Mouse (Mus musculus) gastrocnemius, adult 2 months (tissue): ENCODE results near the gene Stra6. TPM values are rescaled to one million over a fixed set of nuclear protein-coding genes. Genes with fewer than 3 reads are reported as not detected.

Experiments
- DNase-seq: peaks from one replicate; pipeline ENCODE4 v3.0.0; 2022
- H3K27ac ChIP-seq: fragments of 200-600 bp; 2 replicates; pipeline ENCODE4 v1.8.1; 2022; ENCODE audit warnings: mild to moderate bottlenecking
- H3K4me3 ChIP-seq: fragments of 200-600 bp; 2 replicates; pipeline ENCODE4 v1.8.1; 2022; ENCODE audit warnings: mild to moderate bottlenecking, moderate library complexity
- CTCF ChIP-seq: fragments of 200-600 bp; IDR thresholded peaks from 2 replicates; pipeline ENCODE4 v1.8.1; 2022; ENCODE audit warnings: antibody characterized with exemption, mild to moderate bottlenecking, moderate library complexity
- intact Hi-C: fragments of 180-260 bp; cut with DNase I; formaldehyde crosslinking; loops from one replicate; pipeline ENCODE4 v1.15.1; 2025
- total RNA-seq, 2 experiments: library from RNA; stranded (reverse); gene quantifications; 2 replicates each; pipeline ENCODE4 v1.2.3; 2021

The Stra6 gene
- total RNA-seq, 2 experiments from 2014 or later: 0.13 to 0.31 TPM

DNA sequence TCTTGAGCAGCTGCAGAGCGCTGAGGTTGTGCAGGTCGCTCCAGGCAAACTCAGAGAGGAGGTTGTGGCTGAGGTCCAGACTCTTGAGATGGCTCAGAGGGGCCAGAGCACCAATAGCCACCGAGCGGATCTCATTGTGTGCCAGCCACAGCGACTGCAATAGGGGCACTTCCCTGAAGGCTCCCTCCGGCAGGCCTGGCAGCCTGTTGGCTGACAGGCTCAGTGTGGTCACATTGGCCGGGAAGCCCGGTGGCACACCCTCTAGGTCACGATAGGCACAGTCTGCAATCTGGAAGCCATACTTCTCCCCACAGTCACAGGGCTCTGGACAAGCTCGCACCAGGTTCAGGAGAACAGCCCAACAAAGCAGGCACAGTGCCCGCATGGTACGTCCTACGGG is 94.2 kb downstream of the Stra6 start:
- Histone ChIP-seq H3K27ac (peak overlapping the region; percentile 85), H3K4me3 (peak overlapping the region; percentile 63)
- no peak for TF ChIP-seq CTCF
- DNase-seq: peak; percentile 42
- intact Hi-C loops: no loop called here

DNA sequence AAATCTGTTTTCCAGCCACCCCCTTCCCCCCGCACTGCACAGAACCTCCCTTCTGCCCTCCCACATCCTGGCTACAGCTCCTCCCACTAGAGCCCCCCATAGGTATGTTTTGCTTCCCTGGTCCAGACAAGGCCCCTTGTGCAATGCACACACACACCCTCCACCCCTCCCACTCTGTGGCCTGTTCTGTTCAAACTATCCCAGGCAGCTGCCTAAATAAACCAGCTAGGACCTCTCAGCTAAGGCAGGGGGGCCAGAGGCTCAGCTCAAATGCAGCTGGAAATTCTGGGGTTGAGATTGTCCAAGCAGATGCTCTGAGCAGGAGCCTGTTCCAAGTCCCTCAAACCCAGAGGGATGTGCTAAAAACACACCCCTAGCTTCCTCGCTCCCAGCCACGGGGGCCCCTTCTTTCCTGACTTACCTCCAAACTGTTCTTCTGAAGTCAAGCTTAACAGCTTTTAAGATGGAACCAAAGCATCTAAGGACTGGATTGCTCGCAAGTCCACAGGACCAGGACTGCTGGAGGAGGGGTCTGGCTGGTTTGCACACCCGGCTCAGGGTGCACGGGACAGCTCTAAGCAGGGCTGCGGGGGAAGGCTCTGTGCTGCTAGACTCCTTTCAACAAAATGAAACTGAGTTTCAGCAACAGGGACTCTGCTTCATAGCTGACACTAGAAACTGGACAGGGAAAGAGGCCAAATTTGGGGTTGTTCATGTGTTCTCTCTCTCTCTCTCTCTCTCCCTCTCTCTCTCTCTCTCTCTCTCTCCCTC is 95.1 kb downstream of the Stra6 start:
- Histone ChIP-seq H3K4me3 (peak overlapping the region; percentile 63), H3K27ac (peak overlapping the region; percentile 85)
- TF ChIP-seq CTCF: no peak
- peak; percentile 76 for DNase-seq
- intact Hi-C loops: no loop called here

DNA sequence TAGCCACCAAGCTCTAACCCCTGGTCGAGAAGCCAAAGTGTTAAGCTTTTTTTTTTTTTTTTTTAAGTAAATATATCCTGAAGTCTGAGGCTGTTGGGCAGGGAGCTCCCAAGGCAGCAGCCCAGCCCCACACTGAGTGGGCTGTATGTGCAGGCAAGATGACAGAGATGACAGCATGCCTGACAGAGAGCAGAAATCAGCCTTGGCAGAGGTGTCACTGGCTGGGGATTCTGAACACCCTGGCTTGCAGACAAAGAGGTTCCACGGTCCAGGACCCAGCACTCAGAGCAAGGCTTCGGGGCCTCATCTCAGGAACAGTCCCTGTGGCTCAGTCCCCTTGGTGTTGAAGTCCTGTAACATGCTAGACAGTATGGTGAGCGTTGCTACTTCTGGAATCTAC is 96.3 kb downstream of the Stra6 start:
- Histone ChIP-seq H3K27ac (peak overlapping the region; percentile 85), H3K4me3 (no peak overlapping the region)
- intact Hi-C loops: no loop called here
- no peak for TF ChIP-seq CTCF
- DNase-seq: peak; percentile 52

DNA sequence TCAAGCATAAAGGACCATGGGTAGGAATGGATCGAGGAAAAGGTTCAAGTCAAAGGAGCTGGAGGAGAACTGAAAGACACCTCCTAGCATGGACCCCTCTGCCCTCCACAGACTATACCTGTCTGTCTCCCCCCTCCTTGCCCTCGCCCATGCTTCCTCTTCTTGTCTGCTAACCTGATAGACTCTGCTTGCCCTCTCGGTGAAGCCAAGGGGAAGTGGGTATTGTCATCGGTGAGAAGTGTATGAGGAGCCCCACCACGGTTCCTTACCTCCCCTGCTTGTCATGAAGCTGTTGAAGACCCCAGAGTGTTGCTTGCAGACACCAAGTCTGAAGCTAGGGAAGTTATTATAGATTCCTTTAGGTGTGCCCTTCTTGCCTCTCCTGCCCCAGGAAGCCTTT is 96.7 kb downstream of the Stra6 start:
- peak overlapping the region; percentile 85; the same call in 1 of the 2 replicates for H3K27ac ChIP-seq
- intact Hi-C loops: no loop called here
- no peak for DNase-seq
- H3K4me3 ChIP-seq: no peak overlapping the region
- no peak for TF ChIP-seq CTCF

DNA sequence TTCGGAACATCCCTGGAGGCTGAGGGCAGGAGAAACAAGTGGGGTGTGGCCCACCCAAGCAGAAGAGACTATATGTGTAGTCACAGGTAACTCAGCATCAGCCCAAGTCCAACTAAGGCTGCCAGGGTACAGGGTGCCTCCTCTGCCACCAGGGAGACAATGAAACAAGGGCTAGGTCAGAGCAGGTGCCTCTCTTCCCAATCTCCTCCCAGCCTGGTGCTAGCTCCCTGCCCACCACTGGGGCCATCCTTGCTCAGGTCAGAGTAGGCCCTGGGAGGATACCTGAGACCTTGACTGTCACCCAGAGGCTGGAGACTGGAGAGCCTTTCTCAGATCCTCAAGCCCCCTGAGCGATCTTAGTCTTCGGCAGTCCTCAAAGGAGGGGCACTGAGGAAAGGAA is 98.6 kb downstream of the Stra6 start:
- no peak for TF ChIP-seq CTCF
- no peak overlapping the region for H3K27ac ChIP-seq
- H3K4me3 ChIP-seq: no peak overlapping the region
- DNase-seq: no peak
- intact Hi-C loops: no loop called here

DNA sequence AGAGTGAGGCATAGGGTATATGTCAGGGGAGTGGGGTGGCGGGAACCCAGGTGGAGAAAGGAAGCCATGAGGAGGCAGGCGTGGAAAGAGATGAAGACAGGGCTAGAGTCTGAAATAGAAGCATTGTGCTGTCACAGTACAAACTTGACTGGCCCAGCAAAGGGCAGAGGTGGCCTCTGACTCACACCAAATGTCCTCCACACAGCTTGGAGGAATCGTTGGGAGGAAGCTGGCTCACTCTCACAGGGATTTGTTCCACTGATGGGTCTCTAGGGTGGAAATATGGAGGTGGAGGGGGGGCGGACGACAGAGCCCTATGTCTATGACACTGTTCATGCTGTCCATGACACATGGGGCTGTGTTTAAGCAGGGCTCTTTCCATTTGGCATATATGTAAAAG is 99.6 kb downstream of the Stra6 start:
- Histone ChIP-seq H3K4me3 (no peak overlapping the region), H3K27ac (no peak overlapping the region)
- no peak for DNase-seq
- intact Hi-C loops: no loop called here
- TF ChIP-seq CTCF: no peak

DNA sequence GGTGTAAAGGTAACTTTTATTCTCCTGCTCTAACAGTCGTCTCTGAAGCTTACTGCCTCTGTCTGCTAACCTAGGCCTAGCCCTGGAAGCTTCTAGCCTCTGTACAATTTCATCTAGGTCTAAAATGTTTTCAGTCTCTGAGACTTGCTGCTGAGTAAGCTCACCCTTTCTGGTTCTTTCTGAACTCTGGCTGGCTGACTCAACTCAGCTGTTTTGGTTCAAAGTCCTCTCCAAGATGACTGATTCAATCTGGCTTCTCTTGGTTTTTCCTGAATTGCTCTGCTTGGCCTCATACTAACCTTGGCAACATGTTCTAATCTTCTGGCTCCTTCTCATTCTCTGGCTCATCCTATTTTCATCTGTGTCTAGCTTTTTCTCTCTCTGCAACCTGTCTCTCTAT is 102.2 kb downstream of the Stra6 start:
- Histone ChIP-seq H3K27ac (no peak overlapping the region), H3K4me3 (no peak overlapping the region)
- intact Hi-C loops: no loop called here
- DNase-seq: no peak
- TF ChIP-seq CTCF: no peak

DNA sequence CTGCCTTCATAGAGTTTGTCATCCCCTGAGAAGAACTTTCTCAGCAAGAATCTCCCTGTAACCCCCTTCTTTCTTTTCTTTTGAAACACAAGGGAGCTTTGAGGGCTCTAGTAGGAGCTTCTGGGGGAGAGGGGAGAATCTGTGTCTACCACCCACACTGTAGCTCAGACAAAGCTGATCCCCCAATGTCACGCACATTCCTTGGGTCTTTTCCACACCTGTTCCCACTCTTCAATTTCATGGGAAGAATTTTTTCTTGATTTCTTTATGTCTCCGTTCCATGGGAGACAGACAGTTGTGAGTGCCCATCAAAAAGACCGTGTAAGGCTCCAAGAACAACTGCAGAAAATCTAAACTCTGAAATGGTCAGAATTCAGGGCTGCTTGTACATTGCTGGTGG is 105.3 kb downstream of the Stra6 start:
- Histone ChIP-seq H3K4me3 (no peak overlapping the region), H3K27ac (no peak overlapping the region)
- no peak for DNase-seq
- TF ChIP-seq CTCF: no peak
- intact Hi-C loops: no loop called here

DNA sequence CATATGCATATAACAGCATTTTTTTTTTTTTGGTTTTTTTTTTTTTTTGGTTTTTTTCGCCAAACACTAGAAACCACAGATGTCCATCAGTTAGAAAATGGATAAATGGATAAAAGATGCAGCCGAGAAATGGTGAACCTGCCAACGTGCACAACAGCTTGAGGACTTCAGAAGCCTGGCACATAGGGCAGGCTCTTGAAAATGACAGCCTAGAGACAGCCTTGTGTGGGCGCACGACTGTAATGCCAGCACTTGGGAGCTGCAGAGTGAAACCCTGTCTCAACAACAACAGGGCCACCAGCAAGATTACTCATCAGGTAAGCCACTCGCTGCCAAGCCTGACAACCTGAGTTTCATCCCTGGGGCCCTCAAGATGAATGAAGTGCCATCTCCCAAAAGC is 105.8 kb downstream of the Stra6 start:
- TF ChIP-seq CTCF: no peak
- intact Hi-C loops: no loop called here
- H3K27ac ChIP-seq: no peak overlapping the region
- no peak overlapping the region for H3K4me3 ChIP-seq
- DNase-seq: no peak

DNA sequence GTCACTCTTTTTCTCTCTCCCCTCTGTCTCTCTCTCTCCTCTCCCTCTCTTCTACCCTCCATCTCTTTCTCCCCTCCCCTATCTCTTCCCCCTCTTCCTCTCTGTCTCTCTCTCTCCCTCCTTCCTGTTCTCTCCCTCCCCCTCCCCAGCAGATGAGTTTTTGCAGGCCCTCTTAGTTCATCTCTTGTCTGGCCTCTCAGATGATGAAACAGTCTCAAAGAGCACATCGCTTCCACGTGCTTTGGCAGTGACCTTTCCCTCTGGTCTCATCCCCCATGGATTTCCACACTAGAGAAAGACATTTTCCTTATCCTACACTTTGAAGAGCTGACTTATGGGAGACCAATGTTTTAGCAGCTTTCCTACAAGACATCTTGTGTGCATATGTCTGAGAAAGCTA is 109.3 kb downstream of the Stra6 start:
- Histone ChIP-seq H3K27ac (no peak overlapping the region), H3K4me3 (no peak overlapping the region)
- intact Hi-C loops: no loop called here
- no peak for DNase-seq
- TF ChIP-seq CTCF: no peak

DNA sequence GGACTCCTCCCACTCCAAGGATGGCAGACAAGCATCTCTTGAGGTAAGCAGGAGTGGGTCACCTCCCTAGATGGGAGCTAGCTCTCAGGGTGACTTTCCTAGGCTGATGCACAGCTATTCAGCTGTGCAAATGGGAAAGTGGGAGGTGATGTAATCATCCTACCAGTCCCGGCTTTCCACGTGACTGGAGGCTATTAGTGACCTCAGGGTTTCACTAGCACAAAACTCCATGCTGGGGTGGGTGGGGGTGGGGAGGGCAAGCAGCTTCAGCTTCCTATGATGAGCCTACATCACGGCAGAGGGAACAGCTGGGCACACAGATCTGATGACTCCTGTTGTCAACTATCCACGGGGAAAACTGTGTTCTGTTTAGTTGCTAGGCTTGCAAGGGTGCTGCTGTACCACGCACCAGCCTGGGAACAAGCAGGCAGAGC is 111.2 kb downstream of the Stra6 start:
- no peak overlapping the region for H3K27ac ChIP-seq
- no peak for TF ChIP-seq CTCF
- no peak overlapping the region for H3K4me3 ChIP-seq
- no peak for DNase-seq
- intact Hi-C loops: no loop called here

DNA sequence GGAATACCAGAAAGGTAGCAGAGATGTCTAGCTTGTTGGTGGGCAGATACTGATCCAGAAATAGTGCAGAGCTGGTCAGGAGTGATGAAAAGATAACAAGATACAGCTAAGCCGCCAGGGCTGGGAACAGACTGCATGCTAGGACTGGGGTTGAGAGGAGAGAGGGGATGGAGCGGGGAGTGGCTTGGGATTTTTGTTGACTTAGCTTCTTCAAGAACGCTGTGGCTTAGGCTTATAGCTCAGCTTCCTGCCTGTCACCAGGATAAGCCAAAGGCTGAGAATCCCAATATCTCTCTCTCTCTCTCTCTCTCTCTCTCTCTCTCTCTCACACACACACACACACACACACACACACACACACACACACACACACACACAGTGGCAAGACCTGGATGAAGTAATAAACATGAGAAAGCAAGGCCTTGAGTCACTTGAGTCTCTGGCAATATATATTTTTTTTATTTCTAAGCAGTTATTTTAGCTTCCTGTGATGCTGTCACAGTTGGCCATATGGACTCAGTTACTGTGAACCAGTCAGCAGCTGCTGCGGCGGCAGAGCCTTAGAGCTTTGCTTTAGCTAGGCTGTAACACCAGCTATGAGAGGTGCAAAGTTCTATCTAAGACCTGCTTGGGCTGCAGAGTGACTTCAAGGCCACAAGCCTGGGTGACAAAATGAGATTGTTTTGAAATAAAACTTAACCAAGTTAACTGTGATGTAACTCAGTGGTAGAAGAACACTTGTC is 112.3 kb downstream of the Stra6 start:
- intact Hi-C loops: no loop called here
- no peak for DNase-seq
- TF ChIP-seq CTCF: no peak
- Histone ChIP-seq H3K4me3 (no peak overlapping the region), H3K27ac (no peak overlapping the region)

DNA sequence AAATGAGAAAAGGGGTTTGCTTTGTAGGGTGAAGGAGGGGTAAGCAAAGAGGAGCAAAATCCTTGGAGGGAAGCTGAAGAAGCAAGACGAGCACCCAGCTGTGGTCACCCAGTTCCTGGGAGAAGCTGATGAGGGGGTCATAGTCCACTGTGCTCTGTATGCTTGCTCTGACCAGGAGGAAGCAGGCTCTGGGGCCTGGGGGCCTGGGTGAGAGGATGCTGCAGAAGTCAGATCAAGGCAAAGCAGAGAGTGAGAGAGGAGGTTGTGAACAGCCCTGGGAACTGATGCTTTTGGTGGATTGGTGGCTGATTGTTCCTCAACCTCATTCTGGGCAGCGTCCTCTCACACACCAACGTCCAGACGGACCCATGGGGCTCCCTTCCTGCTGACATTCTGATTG is 113.6 kb downstream of the Stra6 start:
- Histone ChIP-seq H3K4me3 (no peak overlapping the region), H3K27ac (no peak overlapping the region)
- intact Hi-C loops: no loop called here
- no peak for TF ChIP-seq CTCF
- no peak for DNase-seq

DNA sequence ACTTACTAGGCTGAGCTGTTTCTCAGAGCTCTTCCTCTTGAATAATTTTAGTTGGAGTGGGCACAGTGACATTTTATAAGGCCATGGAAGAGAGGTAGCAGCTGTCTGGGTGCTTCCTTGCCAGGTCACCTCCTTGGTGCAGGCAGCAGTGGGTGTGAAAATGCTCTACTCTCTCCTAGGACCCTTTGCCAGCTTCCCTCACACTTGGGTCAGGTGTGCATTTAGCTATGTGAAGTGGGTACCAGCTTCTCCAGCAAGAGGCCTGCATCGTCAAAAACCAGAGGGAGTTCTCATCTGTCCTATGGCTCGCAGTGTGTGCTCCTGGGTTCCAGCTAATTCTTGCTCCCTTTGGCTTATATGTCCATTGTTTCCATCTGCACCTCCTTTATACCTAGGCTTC is 115.8 kb downstream of the Stra6 start:
- no peak overlapping the region for H3K4me3 ChIP-seq
- no peak overlapping the region for H3K27ac ChIP-seq
- no peak for DNase-seq
- intact Hi-C loops: no loop called here
- no peak for TF ChIP-seq CTCF
